ENCODE assay signal across 1 mouse cellular context in genomic region chr4:151994228-151995171, GRCm38 (mm10).
TF ChIP-seq lines count a peak whose summit lies in the region.

No protein-coding gene starts in this region.

TF ChIP-seq in MEL, 35 proteins besides CTCF, POLR2A, EP300 and RAD21:
- TF ChIP-seq MXI1 (IDR thresholded peaks at IDR 0.05; ENCODE audit: low read depth, low read length) (peak; percentile 63), MEF2A (IDR thresholded peaks at IDR 0.05; ENCODE audit: extremely low read depth, insufficient replicate concordance, low read depth, low read length, poor library complexity, severe bottlenecking) (no peak), USF2 (IDR thresholded peaks at IDR 0.05; ENCODE audit: borderline replicate concordance in 1 of 2, insufficient read depth in 1 of 2, low read depth in 1 of 2, low read length in 2 of 2) (no peak), E2F4 (IDR thresholded peaks at IDR 0.05; ENCODE audit: borderline replicate concordance, low read depth, low read length) (no peak), MYC (IDR thresholded peaks at IDR 0.05; ENCODE audit: low read depth, low read length) (no peak), ZNF384 (IDR thresholded peaks at IDR 0.05; ENCODE audit: low read depth, low read length) (no peak), POLR2AphosphoS5 (IDR thresholded peaks at IDR 0.05; ENCODE audit: borderline replicate concordance, low read depth, low read length) (no peak), MYB (IDR thresholded peaks at IDR 0.05; ENCODE audit: low read depth, low read length) (peak; percentile 73), MAX (IDR thresholded peaks at IDR 0.05; ENCODE audit: low read length) (peak; percentile 18; the same call in 1 of the 2 replicates), POLR2AphosphoS2 (IDR thresholded peaks at IDR 0.05; ENCODE audit: low read length) (no peak), GABPA (IDR thresholded peaks at IDR 0.05; ENCODE audit: low read depth, low read length) (no peak), GATA1 (IDR thresholded peaks at IDR 0.05; ENCODE audit: low read depth, low read length) (peak; percentile 98), UBTF (IDR thresholded peaks at IDR 0.05; ENCODE audit: borderline replicate concordance, insufficient read depth, low read depth, low read length) (no peak), SMC3 (IDR thresholded peaks at IDR 0.05; ENCODE audit: low read depth, low read length) (no peak), MAFK (IDR thresholded peaks at IDR 0.05; ENCODE audit: borderline replicate concordance, low read depth, low read length) (peak; percentile 67; the same call in 1 of the 2 replicates), KAT2A (conservative IDR thresholded peaks at IDR 0.05; ENCODE audit: low read depth, low read length) (no peak), ETS1 (IDR thresholded peaks at IDR 0.05; ENCODE audit: low read depth, low read length) (peak; percentile 94), NELFE (IDR thresholded peaks at IDR 0.05; ENCODE audit: low read depth, low read length) (no peak), HCFC1 (IDR thresholded peaks at IDR 0.05; ENCODE audit: low read depth, low read length) (no peak; the same call in none of the 2 replicates), RCOR1 (IDR thresholded peaks at IDR 0.05; ENCODE audit: low read depth, low read length) (peak; percentile 99), JUND (IDR thresholded peaks at IDR 0.05; ENCODE audit: low read depth, low read length) (no peak), TAL1 (IDR thresholded peaks at IDR 0.05; ENCODE audit: low read length) (peak; percentile 84), USF1 (IDR thresholded peaks at IDR 0.05; ENCODE audit: low read depth, low read length) (no peak), ZMIZ1 (IDR thresholded peaks at IDR 0.05; ENCODE audit: low read depth, low read length) (no peak), NRF1 (IDR thresholded peaks at IDR 0.05; ENCODE audit: insufficient read depth, low read depth, low read length, poor library complexity, severe bottlenecking) (no peak), SIN3A (IDR thresholded peaks at IDR 0.05; ENCODE audit: low read length) (peak; percentile 82), CHD1 (IDR thresholded peaks at IDR 0.05; ENCODE audit: low read depth, low read length) (no peak), ELF1 (IDR thresholded peaks at IDR 0.05; ENCODE audit: low read depth, low read length) (no peak), ZKSCAN1 (IDR thresholded peaks at IDR 0.05; ENCODE audit: low read depth, low read length) (no peak), ZC3H11A (IDR thresholded peaks at IDR 0.05; ENCODE audit: low read depth, low read length) (no peak), MAZ (IDR thresholded peaks at IDR 0.05; ENCODE audit: low read depth, low read length) (peak; percentile 86; the same call in 1 of the 2 replicates), CHD2 (IDR thresholded peaks at IDR 0.05; ENCODE audit: low read length) (no peak), TBP (IDR thresholded peaks at IDR 0.05; ENCODE audit: low read depth, low read length) (no peak), TCF12 (IDR thresholded peaks at IDR 0.05; ENCODE audit: low read depth, low read length) (peak; percentile 98), BHLHE40 (IDR thresholded peaks at IDR 0.05; ENCODE audit: borderline replicate concordance, low read depth, low read length) (peak; percentile 75; the same call in 1 of the 2 replicates)
